Mouse (Mus musculus) testis, adult 2 months (tissue): ENCODE measurements at regions not wholly inside any gene's neighbourhood (a gene's known extent, or its start where the extent isn't known, plus 50 kb on each side); places are given as distances from the start of the nearest gene placed in this dataset.

Experiments
- CTCF ChIP-seq: fragments of 200-500 bp; IDR thresholded peaks from 2 replicates; pipeline ENCODE4 v1.5.1; 2012; ENCODE audit warnings: low read depth, mild to moderate bottlenecking, inconsistent platforms, low read length, moderate library complexity; ENCODE audit not compliant: control insufficient read depth, insufficient read depth, insufficient replicate concordance
- POLR2A ChIP-seq: fragments of 200-500 bp; IDR thresholded peaks from 2 replicates; pipeline ENCODE4 v1.6.1; 2012; ENCODE audit warnings: low read depth, mild to moderate bottlenecking, inconsistent platforms, low read length, moderate library complexity; ENCODE audit not compliant: control insufficient read depth

- TF ChIP-seq CTCF = peak; percentile 25; the same call in 1 of the 2 replicates
- no peak for TF ChIP-seq POLR2A
Observed at GRCm38 (mm10) chr8:126839712-126840355, 105.8 kb downstream of the Tomm20 start.
